Mouse (Mus musculus) layer of hippocampus, postnatal 25 days (tissue): Measurements from ENCODE around the gene Fam222b. TPM values are rescaled to one million over a fixed set of nuclear protein-coding genes. Genes with fewer than 3 reads are reported as not detected.

Source experiments
- DNase-seq, 2 experiments: peaks; one replicate each; pipeline ENCODE4 v3.0.0; 2022; ENCODE audit warnings: mixed read lengths in 2 of 2, low spot score in 1 of 2; ENCODE audit errors: extremely low spot score in 1 of 2
- total RNA-seq, 2 experiments: library from RNA; stranded (reverse); gene quantifications; 2 replicates each; pipeline ENCODE4 v1.2.3; 2021

Gene Fam222b
- total RNA-seq, 2 experiments from 2014 or later = 27.6 to 33.4 TPM

DNA sequence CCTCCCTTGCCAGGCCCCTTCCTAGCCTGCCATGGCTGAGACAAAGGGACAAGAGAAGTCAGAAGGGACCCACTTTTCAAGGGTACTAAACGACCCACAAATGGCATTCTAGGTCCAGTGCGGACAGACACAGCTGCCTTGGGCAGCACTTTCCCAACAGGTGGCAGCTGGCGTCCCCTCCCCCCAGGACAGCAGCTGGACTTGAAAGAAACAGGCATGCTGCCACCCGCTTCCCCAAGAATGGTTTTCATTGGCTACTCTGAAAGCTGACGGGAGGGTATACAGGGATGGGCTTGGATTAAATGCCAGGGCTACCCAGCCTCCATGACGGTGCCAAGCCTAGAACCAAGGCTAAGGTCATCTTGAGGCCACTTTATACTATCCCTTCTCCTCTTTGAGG, 68.0 kb downstream of the Fam222b start:
- peak in 1 of 2 experiments; percentile 43 for DNase-seq

GRCm38 (mm10) chr11:78163045-78163444, 68.6 kb downstream of the Fam222b start:
- DNase-seq = no peak

- no peak for DNase-seq
These were observed 69.5 kb downstream of the Fam222b start for GRCm38 (mm10) chr11:78163681-78164603.

DNA sequence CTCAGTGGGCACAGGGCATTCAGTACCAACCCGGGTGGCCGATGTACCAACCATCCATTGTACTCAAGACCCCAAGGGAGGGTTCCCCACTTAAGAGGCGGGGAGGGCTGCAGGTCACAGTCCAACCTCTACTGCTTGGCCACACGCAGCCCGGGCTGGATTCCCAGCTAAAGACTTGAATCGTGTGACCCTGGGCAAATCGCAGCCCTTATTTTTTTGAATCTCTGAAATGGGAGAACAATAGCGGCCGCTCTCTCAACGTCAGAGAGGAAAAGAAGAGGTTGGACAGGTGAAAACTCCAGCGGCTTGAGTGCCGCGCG, 70.1 kb downstream of the Fam222b start:
- no peak for DNase-seq

GRCm38 (mm10) chr11:78164924-78165760, 70.7 kb downstream of the Fam222b start, which contains the start of gene Traf4:
Traf4 (minus strand) TSS chr11:78165589.
- DNase-seq = peak in 1 of 2 experiments; percentile 65

DNA sequence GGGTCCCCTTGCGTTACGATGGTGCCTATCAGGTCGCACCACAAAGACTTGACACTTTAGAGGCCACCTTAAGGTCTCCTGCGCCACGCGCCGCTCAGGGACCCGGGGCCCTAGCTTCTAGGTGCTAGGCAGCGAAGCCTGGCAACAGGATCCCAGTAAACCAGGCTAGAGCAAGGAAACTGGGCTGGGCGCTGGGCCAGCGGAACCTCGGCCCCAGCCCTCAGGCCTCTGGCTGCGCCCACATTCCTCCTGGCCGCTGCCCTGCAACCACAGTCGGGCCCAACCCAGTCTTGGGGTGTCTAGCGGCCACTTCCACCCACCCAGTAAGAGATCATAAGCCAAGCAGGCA, 71.3 kb downstream of the Fam222b start:
- DNase-seq = peak in 1 of 2 experiments; percentile 39

- no peak for DNase-seq
These were observed 71.7 kb downstream of the Fam222b start for GRCm38 (mm10) chr11:78166161-78166560.

DNA sequence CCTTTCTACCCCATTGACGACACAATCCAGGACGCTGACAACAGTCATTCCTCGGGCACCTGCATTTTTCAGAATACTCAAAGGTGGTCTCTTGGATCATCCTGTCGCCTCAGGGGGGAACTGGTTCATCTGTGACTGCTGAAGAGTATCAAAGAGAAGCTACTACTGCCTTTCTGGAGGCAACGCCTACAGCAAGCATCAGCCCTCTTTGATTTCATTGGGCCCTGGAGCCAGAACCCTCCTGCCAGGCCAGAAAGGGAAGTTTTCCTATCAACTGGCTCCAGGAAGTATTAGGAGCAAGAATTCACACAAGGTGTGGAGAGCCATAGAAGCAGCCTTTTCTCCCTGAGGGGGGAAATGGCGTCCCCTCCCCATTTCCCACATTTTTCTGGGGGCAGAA, 72.2 kb downstream of the Fam222b start:
- no peak for DNase-seq

- no peak for DNase-seq
These were observed 72.9 kb downstream of the Fam222b start for GRCm38 (mm10) chr11:78167257-78167959.

GRCm38 (mm10) chr11:78168541-78169468, 74.3 kb downstream of the Fam222b start:
- DNase-seq = no peak

DNA sequence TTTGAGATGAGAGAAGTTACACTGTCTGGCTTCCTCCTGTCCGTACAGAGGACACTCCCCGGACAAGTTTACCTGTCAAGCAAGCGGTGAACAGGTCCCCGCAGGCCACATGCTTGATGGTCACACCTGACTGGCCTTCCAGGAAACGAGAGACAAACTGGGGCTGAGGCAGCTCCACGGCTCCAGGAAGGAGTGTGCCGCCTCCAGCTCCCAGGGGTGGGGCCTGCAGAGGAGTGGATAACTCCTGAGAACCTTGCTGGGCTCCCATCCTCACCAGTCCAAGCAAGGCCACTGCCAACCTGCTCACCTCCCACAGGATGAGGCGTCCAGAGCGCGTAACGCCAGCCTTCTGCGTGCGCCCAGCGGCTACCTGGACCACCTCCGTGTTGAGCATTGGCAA, 75.8 kb downstream of the Fam222b start:
- DNase-seq = no peak

DNA sequence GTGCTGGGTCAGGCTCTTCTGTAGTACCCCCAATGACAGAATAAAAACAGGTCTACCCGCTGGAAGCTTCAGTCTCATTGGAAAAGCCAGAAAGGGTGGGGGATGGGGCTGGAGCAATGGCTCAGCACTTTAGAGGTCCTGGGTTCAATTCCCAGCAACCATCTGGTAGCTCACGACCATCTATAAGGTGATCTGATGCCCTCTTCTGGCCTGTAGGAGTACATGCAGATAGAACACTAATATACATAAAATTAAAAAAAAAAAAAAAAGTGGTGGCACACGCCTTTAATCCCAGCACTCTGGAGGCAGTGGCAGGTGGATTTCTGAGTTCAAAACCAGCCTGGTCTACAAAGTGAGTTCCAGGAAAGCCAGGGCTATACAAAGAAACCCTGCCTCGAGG, 76.9 kb downstream of the Fam222b start:
- no peak for DNase-seq

GRCm38 (mm10) chr11:78172034-78172747, 77.7 kb downstream of the Fam222b start:
- DNase-seq = no peak

GRCm38 (mm10) chr11:78172748-78173383, 78.4 kb downstream of the Fam222b start:
- DNase-seq = no peak

- no peak for DNase-seq
These were observed 80.0 kb downstream of the Fam222b start for GRCm38 (mm10) chr11:78174506-78174905.

DNA sequence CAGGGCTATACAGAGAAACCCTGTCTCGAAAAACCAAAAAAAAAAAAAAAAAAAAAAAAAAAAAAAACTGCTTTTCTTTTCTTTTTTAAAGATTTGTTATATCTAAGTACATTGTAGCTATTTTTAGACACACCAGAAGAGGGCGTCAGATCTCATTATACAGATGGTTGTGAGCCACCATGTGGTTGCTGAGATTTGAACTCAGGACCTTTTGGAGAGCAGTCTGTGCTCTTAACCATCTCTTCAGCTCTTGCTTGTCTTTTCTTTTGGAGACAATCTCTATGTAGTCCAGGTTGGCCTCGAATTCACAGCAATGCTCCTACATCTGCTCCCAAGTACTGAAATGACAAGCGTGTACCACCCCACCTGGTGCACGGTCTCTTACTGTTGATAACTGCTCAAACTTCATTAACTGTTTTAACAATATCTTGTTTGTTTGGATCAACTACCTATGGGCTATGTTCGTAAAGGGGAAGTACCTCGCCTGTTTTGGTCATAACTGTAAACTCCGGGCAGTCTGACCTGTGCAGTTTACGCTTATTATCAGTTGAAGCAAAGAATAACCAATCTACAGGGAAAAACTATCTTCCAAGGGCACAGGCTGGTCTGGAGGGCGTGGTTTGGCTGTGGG, 81.4 kb downstream of the Fam222b start:
- no peak for DNase-seq

GRCm38 (mm10) chr11:78176402-78176862, 82.0 kb downstream of the Fam222b start, which contains the start of the genes Nek8 and Tlcd1:
Nek8 (minus strand) TSS chr11:78176675.
Tlcd1 (plus strand) TSS chr11:78176711.
- peak in 1 of 2 experiments; percentile 66 for DNase-seq

DNA sequence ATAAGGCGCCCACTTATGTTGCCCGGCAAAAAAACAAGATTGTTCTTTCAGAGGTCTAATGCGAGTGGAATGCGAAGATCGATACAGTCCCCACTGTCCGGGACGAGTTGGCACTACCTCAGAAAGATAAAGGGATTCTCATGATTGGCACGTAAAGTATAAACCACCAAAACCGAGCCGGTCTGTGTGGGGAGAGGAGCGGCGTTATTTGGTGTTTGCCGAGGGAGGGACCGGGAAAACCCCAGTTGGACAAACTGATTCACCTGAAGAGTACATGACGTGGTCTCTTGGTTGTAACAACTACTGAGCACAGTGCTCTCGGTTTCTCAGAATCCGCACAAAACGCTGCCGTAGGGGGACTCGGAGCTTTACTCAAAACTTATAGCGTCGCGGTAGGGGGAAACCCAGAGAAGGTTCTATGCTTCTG, 82.5 kb downstream of the Fam222b start:
- DNase-seq = no peak
